ENCODE assay signal across 8 mouse cellular contexts in genomic region chr8:84656641-84657126, GRCm38 (mm10). TPM values are rescaled to one million over a fixed set of nuclear protein-coding genes. Genes with fewer than 3 reads are reported as not detected.
DNase-seq lines count a peak whose midpoint lies in the region; ATAC-seq lines count a peak whose summit lies in the region.

No protein-coding gene starts in this region.

- H3K36me3 ChIP-seq in liver, embryonic 15.5 days (replicated peaks) = no peaks in the 10 kb centered on the region

- H3K9me3 ChIP-seq in liver, embryonic 15.5 days (replicated peaks) = no peaks in the 10 kb centered on the region

- under 1% methylated on average over 23 of the region's 23 CpGs for WGBS in liver, embryonic 15.5 days (ENCODE audit: insufficient replicate concordance)

- peaks cover 24% of the 10 kb centered on the region for H3K27me3 ChIP-seq in liver, embryonic 15.5 days

- peak overlapping the region; percentile 52 for H3K4me3 ChIP-seq in liver, embryonic 15.5 days (replicated peaks)

- ATAC-seq in liver, embryonic 15.5 days (ENCODE audit: insufficient read depth) = peak; percentile 50

- intact Hi-C loops in left cerebral cortex, postnatal 14 days (cut with DNase I) = no loop called here

- H3K9ac ChIP-seq in liver, embryonic 15.5 days = peak overlapping the region; percentile 54

- H3K4me1 ChIP-seq in liver, embryonic 15.5 days (replicated peaks) = peaks cover 73% of the 10 kb centered on the region

- peak; percentile 83 for DNase-seq in MN1 (ENCODE audit: low spot score)
- DNase-seq in c-Kit-positive CD71-positive TER-119-positive erythroid progenitor cells, embryonic 14.5 days (ENCODE audit: low spot score) = peak; percentile 76
- DNase-seq in gastrocnemius, adult 8-10 months (ENCODE audit: low spot score in 2 of 2) = peak; percentile 28 to 57
- DNase-seq in induced T-regulatory cell, adult 2 months (ENCODE audit: low read depth) = peak; percentile 88
- DNase-seq in neural tube, embryonic 10.5 days (ENCODE audit: extremely low spot score, low spot score) = peak; percentile 70
- peak; percentile 85 for DNase-seq in thymus, postnatal 14 days
- no peak for DNase-seq in left cerebral cortex, postnatal 14 days (ENCODE audit: low spot score in 2 of 2)

- H3K4me2 ChIP-seq in liver, embryonic 15.5 days = peak overlapping the region; percentile 90

- peak overlapping the region; percentile 72 for H3K27ac ChIP-seq in liver, embryonic 15.5 days (replicated peaks)

RNA-seq across cellular contexts. Expression of gene Ier2, which starts 6.0 kb away (rescaled TPM):
- 1 to 10 TPM; 4.3 to 5.1 (median 4.5) TPM for total RNA-seq in gastrocnemius, adult 8-10 months (2022)
- polyA plus RNA-seq in liver, embryonic 15.5 days (2015; fragmentation: Nextera tagmentation; extraction: Ambion mirVana) = 22.8 and 23.1 TPM in 2 replicates
- total RNA-seq in left cerebral cortex, postnatal 14 days (2021) = 10 to 100 TPM; 12.6 to 14.8 TPM

RNA-seq across cellular contexts. Expression of gene Trmt1, which starts 29.4 kb away (rescaled TPM):
- total RNA-seq in gastrocnemius, adult 8-10 months (2022) = 10 to 100 TPM; 44.9 to 73.7 (median 53.5) TPM
- polyA plus RNA-seq in liver, embryonic 15.5 days (2015; fragmentation: Nextera tagmentation; extraction: Ambion mirVana) = 27.9 and 36.1 TPM in 2 replicates
- total RNA-seq in left cerebral cortex, postnatal 14 days (2021) = 10 to 100 TPM; 89.3 to 96.7 TPM

RNA-seq across cellular contexts. Expression of gene Nacc1, which starts 31.0 kb away (rescaled TPM):
- total RNA-seq in gastrocnemius, adult 8-10 months (2022) = 10 to 100 TPM; 17.6 to 26.4 (median 20.7) TPM
- polyA plus RNA-seq in liver, embryonic 15.5 days (2015; fragmentation: Nextera tagmentation; extraction: Ambion mirVana) = 6.2 and 7.2 TPM in 2 replicates
- 10 to 100 TPM; 90.2 to 91.9 TPM for total RNA-seq in left cerebral cortex, postnatal 14 days (2021)

RNA-seq across cellular contexts. Expression of gene Lyl1, which starts 44.6 kb away (rescaled TPM):
- total RNA-seq in gastrocnemius, adult 8-10 months (2022) = 1 to 10 TPM in 1 of 4 experiments, under 1 TPM in 3; 0.51 to 1.8 (median 0.57) TPM
- 55.3 and 58.3 TPM in 2 replicates for polyA plus RNA-seq in liver, embryonic 15.5 days (2015; fragmentation: Nextera tagmentation; extraction: Ambion mirVana)
- total RNA-seq in left cerebral cortex, postnatal 14 days (2021) = 1 to 10 TPM; 2.7 to 4.3 TPM

Comparison
In these comparisons a context has a peak if more than half of its experiments do, and no peak if none do; other contexts are left out.
1. DNase-seq: peak in MN1 (single experiment), c-Kit-positive CD71-positive TER-119-positive erythroid progenitor cells, embryonic 14.5 days (single experiment), gastrocnemius, adult 8-10 months (2 of 2), induced T-regulatory cell, adult 2 months (single experiment), neural tube, embryonic 10.5 days (single experiment) and thymus, postnatal 14 days (single experiment); none in left cerebral cortex, postnatal 14 days (0 of 2).